Mouse (Mus musculus) ES-E14 (cell line): ENCODE measurements around the gene 1700030J22Rik. TPM values are rescaled to one million over a fixed set of nuclear protein-coding genes. Genes with fewer than 3 reads are reported as not detected.
A peak's percentile ranks its signal among the peaks of the same experiment; 100 is the strongest.

Source experiments
- DNase-seq: peaks from one replicate; pipeline ENCODE4 v3.0.0-alpha.2; 2013; ENCODE audit warnings: low read depth, low spot score
- H3K27ac ChIP-seq: 2 replicates; pipeline ENCODE4 v1.5.1; 2012; ENCODE audit warnings: low read depth, mild to moderate bottlenecking, low read length, moderate library complexity, mixed read lengths; ENCODE audit not compliant: poor library complexity, insufficient read depth, severe bottlenecking
- H3K36me3 ChIP-seq: 2 replicates; pipeline ENCODE4 v1.6.1; 2012; ENCODE audit warnings: mild to moderate bottlenecking, low read length, moderate library complexity, mixed read lengths; ENCODE audit not compliant: control insufficient read depth, poor library complexity, insufficient read depth, severe bottlenecking
- H3K4me1 ChIP-seq, 2 experiments: fragments of 150-350 bp in 1 of 2; sonication (generic) in 1 of 2; 2 replicates each; pipeline ENCODE4 v1.6.1; 2012; ENCODE audit warnings: low read length in 2 of 2, mild to moderate bottlenecking in 1 of 2, mixed read lengths in 1 of 2; ENCODE audit not compliant: control insufficient read depth in 2 of 2, insufficient read depth in 2 of 2, poor library complexity in 1 of 2
- H3K4me3 ChIP-seq, 2 experiments: fragments of 150-350 bp in 1 of 2; sonication (generic) in 1 of 2; 2 replicates each; pipeline ENCODE4 v1.5.1; 2012; ENCODE audit warnings: low read length in 2 of 2, low read depth in 1 of 2, mild to moderate bottlenecking in 1 of 2, mixed read lengths in 1 of 2; ENCODE audit not compliant: insufficient read depth in 1 of 2, poor library complexity in 1 of 2, severe bottlenecking in 1 of 2
- H3K9ac ChIP-seq: 2 replicates; pipeline ENCODE4 v1.6.1; 2012; ENCODE audit warnings: low read depth, mild to moderate bottlenecking, low read length, mixed read lengths; ENCODE audit not compliant: poor library complexity, insufficient read depth, severe bottlenecking
- H3K9me3 ChIP-seq: fragments of 150-350 bp; sonication (generic); 2 replicates; pipeline ENCODE4 v1.6.1; 2012; ENCODE audit warnings: low read depth, mild to moderate bottlenecking, low read length; ENCODE audit not compliant: control insufficient read depth, insufficient read depth
- CHD2 ChIP-seq: IDR thresholded peaks from 2 replicates; pipeline ENCODE4 v1.6.1; 2014; ENCODE audit warnings: mild to moderate bottlenecking, low read depth, low read length, inconsistent platforms
- HCFC1 ChIP-seq: IDR thresholded peaks from 2 replicates; pipeline ENCODE4 v1.6.1; 2012; ENCODE audit warnings: low read length, inconsistent platforms, borderline replicate concordance; ENCODE audit not compliant: insufficient read depth
- MAFK ChIP-seq: IDR thresholded peaks from 2 replicates; pipeline ENCODE4 v1.6.1; 2014; ENCODE audit warnings: mild to moderate bottlenecking, low read depth, low read length, inconsistent platforms; ENCODE audit not compliant: insufficient read depth
- ZC3H11A ChIP-seq: IDR thresholded peaks from 2 replicates; pipeline ENCODE4 v1.6.1; 2012; ENCODE audit warnings: low read depth, mild to moderate bottlenecking, inconsistent platforms, low read length, borderline replicate concordance
- ZNF384 ChIP-seq: IDR thresholded peaks from 2 replicates; pipeline ENCODE4 v1.6.1; 2012; ENCODE audit warnings: low read depth, low read length, inconsistent platforms
- in situ Hi-C, 2 experiments: fragments of 600-800 bp; cut with MboI; formaldehyde crosslinking; loops; one replicate each; pipeline ENCODE4 v1.15.1; 2025; ENCODE audit warnings: low sequenced_read_pairs in 2 of 2, inconsistent platforms in 1 of 2; ENCODE audit not compliant: unreplicated experiment in 2 of 2
- total RNA-seq: library from RNA; depleted of rRNA; stranded (reverse); fragments of 300-350 nt; gene quantifications from 2 replicates; pipeline ENCODE4 v1.2.3, GENCODE M21; 2012

1700030J22Rik gene
- total RNA-seq, 1 experiment: 1.1 TPM

- H3K9me3 ChIP-seq: no peaks in the 10 kb centered on the region
- no peak overlapping the region for H3K27ac ChIP-seq
- no peak overlapping the region; a peak in 1 of 4 replicates for H3K4me3 ChIP-seq
- TF ChIP-seq HCFC1: no peak
- no peak for TF ChIP-seq ZC3H11A
- no peak for TF ChIP-seq ZNF384
- no peak for TF ChIP-seq CHD2
- no peak for TF ChIP-seq MAFK
- peak overlapping the region; percentile 22; the same call in 1 of the 2 replicates for H3K9ac ChIP-seq
- no peak for DNase-seq
- peaks cover 3% of the 10 kb centered on the region for H3K36me3 ChIP-seq
- peaks cover 0 to 29% of the 10 kb centered on the region in 2 experiments; a peak in 3 of 4 replicates for H3K4me1 ChIP-seq
- in situ Hi-C loops: no loop called here
These were observed 31.2 kb downstream of the 1700030J22Rik start for GRCm38 (mm10) chr8:116947589-116947988.

GRCm38 (mm10) chr8:116946851-116947250 is 31.9 kb downstream of the 1700030J22Rik start:
- H3K9ac ChIP-seq: peak overlapping the region; percentile 24; the same call in 1 of the 2 replicates
- in situ Hi-C loops: no loop called here
- TF ChIP-seq CHD2 (no peak), ZNF384 (0 out of 2 replicates have a peak, but pooled peaks have one; percentile 18), MAFK (peak; percentile 30; the same call in 1 of the 2 replicates)
- no peaks in the 10 kb centered on the region for H3K9me3 ChIP-seq
- H3K27ac ChIP-seq: peak overlapping the region; percentile 26; the same call in 1 of the 2 replicates
- no peak for DNase-seq
- H3K4me3 ChIP-seq: peak overlapping the region; percentile 24 to 32
- peaks cover 3% of the 10 kb centered on the region for H3K36me3 ChIP-seq
- H3K4me1 ChIP-seq: peaks cover 0 to 31% of the 10 kb centered on the region in 2 experiments; a peak in 3 of 4 replicates

GRCm38 (mm10) chr8:116946268-116946838 is 32.4 kb downstream of the 1700030J22Rik start:
- Histone ChIP-seq H3K9me3 (no peaks in the 10 kb centered on the region), H3K27ac (peak overlapping the region; percentile 0; the same call in 1 of the 2 replicates), H3K4me3 (peak overlapping the region; percentile 24 to 32), H3K9ac (peak overlapping the region; percentile 24), H3K36me3 (peaks cover 3% of the 10 kb centered on the region), H3K4me1 (peaks cover 0 to 30% of the 10 kb centered on the region in 2 experiments; a peak in 3 of 4 replicates)
- in situ Hi-C loops: no loop called here
- no peak for DNase-seq
- no peak for TF ChIP-seq ZNF384
- no peak for TF ChIP-seq HCFC1
- no peak for TF ChIP-seq MAFK

GRCm38 (mm10) chr8:116945169-116945910 is 33.4 kb downstream of the 1700030J22Rik start:
- Histone ChIP-seq H3K9me3 (no peaks in the 10 kb centered on the region), H3K27ac (peak overlapping the region; percentile 52; the same call in 1 of the 2 replicates), H3K9ac (peak overlapping the region; percentile 8; the same call in 1 of the 2 replicates), H3K4me1 (peaks cover 0 to 27% of the 10 kb centered on the region in 2 experiments; a peak in 3 of 4 replicates), H3K4me3 (no peak overlapping the region; a peak in 1 of 4 replicates), H3K36me3 (peaks cover 5% of the 10 kb centered on the region)
- in situ Hi-C loops: no loop called here
- TF ChIP-seq CHD2 (no peak), MAFK (no peak), ZNF384 (no peak), ZC3H11A (no peak), HCFC1 (no peak)
- no peak for DNase-seq
